Mouse (Mus musculus) heart, embryonic 10.5 days (tissue): Measurements from ENCODE around the gene Dcun1d2. TPM values are rescaled to one million over a fixed set of nuclear protein-coding genes. Genes with fewer than 3 reads are reported as not detected.
A peak's percentile ranks its signal among the peaks of the same experiment; 100 is the strongest.

Source experiments
- DNase-seq: peaks from one replicate; pipeline ENCODE4 v3.0.0-alpha.2; 2017; ENCODE audit warnings: low spot score
- H3K27ac ChIP-seq: fragments of 300-500 bp; sonication (generic); 2 replicates; pipeline ENCODE4 v1.5.1; 2016; ENCODE audit warnings: mild to moderate bottlenecking
- H3K27me3 ChIP-seq: fragments of 300-500 bp; sonication (generic); 2 replicates; pipeline ENCODE4 v1.6.1; 2016; ENCODE audit warnings: mild to moderate bottlenecking; ENCODE audit not compliant: poor library complexity, insufficient read depth, severe bottlenecking
- H3K36me3 ChIP-seq: fragments of 300-500 bp; sonication (generic); 2 replicates; pipeline ENCODE4 v1.6.1; 2016; ENCODE audit warnings: mild to moderate bottlenecking, moderate library complexity
- H3K4me1 ChIP-seq: fragments of 300-500 bp; sonication (generic); 2 replicates; pipeline ENCODE4 v1.6.1; 2016; ENCODE audit warnings: mild to moderate bottlenecking
- H3K4me3 ChIP-seq: fragments of 300-500 bp; sonication (generic); 2 replicates; pipeline ENCODE4 v1.5.1; 2016; ENCODE audit warnings: mild to moderate bottlenecking, moderate library complexity
- H3K9me3 ChIP-seq: fragments of 300-500 bp; sonication (generic); 2 replicates; pipeline ENCODE4 v1.6.1; 2016; ENCODE audit warnings: mild to moderate bottlenecking, moderate library complexity
- WGBS: fragments of 180-500 bp; shearing (Covaris S2); methylation state at CpG from one replicate; pipeline ENCODE4 v1.1.7; 2016; 5-methylcytosine and 5-hydroxymethylcytosine counted together
- polyA plus RNA-seq: library from polyadenylated mRNA; unstranded; fragments of >200 nt; fragmentation: Nextera tagmentation; extraction: Ambion mirVana; gene quantifications from 2 replicates; pipeline ENCODE4 v1.2.1, GENCODE M21; 2016

The Dcun1d2 gene
- polyA plus RNA-seq, 1 experiment from 2014 or later: 23.5 TPM

- no peak overlapping the region for H3K4me3 ChIP-seq
- DNase-seq: no peak
- 90% methylated on average over 9 of the region's 9 CpGs for WGBS
- peaks cover 5% of the 10 kb centered on the region for H3K4me1 ChIP-seq
- no peaks in the 10 kb centered on the region for H3K27me3 ChIP-seq
- H3K27ac ChIP-seq: no peak overlapping the region
- H3K9me3 ChIP-seq: no peaks in the 10 kb centered on the region
- H3K36me3 ChIP-seq: peaks cover 65% of the 10 kb centered on the region
Observed at GRCm38 (mm10) chr8:13293677-13294470, 5.9 kb upstream of the Dcun1d2 start.

GRCm38 (mm10) chr8:13292364-13292763 is 4.4 kb upstream of the Dcun1d2 start:
- peaks cover 54% of the 10 kb centered on the region for H3K36me3 ChIP-seq
- WGBS: 28% methylated on average over 9 of the region's 9 CpGs
- H3K9me3 ChIP-seq: no peaks in the 10 kb centered on the region
- peaks cover 9% of the 10 kb centered on the region for H3K4me1 ChIP-seq
- no peaks in the 10 kb centered on the region for H3K27me3 ChIP-seq
- no peak overlapping the region for H3K27ac ChIP-seq
- peak; percentile 84 for DNase-seq
- no peak overlapping the region for H3K4me3 ChIP-seq

- DNase-seq: no peak
- Histone ChIP-seq H3K4me1 (peaks cover 21% of the 10 kb centered on the region), H3K27me3 (no peaks in the 10 kb centered on the region), H3K9me3 (no peaks in the 10 kb centered on the region), H3K36me3 (peaks cover 17% of the 10 kb centered on the region), H3K27ac (peak overlapping the region; percentile 98), H3K4me3 (peak overlapping the region; percentile 87)
- 5% methylated on average over 6 of the region's 6 CpGs for WGBS
Observed at GRCm38 (mm10) chr8:13288646-13289045, 715 bp upstream of the Dcun1d2 start.

GRCm38 (mm10) chr8:13287304-13287691 is 633 bp downstream of the Dcun1d2 start:
- H3K4me1 ChIP-seq: peaks cover 27% of the 10 kb centered on the region
- H3K27ac ChIP-seq: peak overlapping the region; percentile 98
- peaks cover 7% of the 10 kb centered on the region for H3K36me3 ChIP-seq
- peak; percentile 96 for DNase-seq
- no peaks in the 10 kb centered on the region for H3K9me3 ChIP-seq
- under 1% methylated on average over 34 of the region's 34 CpGs for WGBS
- H3K4me3 ChIP-seq: peak overlapping the region; percentile 87
- no peaks in the 10 kb centered on the region for H3K27me3 ChIP-seq

GRCm38 (mm10) chr8:13283200-13283599 is 4.7 kb downstream of the Dcun1d2 start:
- Histone ChIP-seq H3K9me3 (no peaks in the 10 kb centered on the region), H3K36me3 (peaks cover 9% of the 10 kb centered on the region; the same call in 1 of the 2 replicates), H3K27me3 (no peaks in the 10 kb centered on the region), H3K4me3 (no peak overlapping the region), H3K4me1 (peaks cover 18% of the 10 kb centered on the region), H3K27ac (no peak overlapping the region; the same call in 1 of the 2 replicates)
- DNase-seq: no peak
- WGBS: 71% methylated on average over 1 of the region's 1 CpGs

- no peaks in the 10 kb centered on the region for H3K27me3 ChIP-seq
- no peaks in the 10 kb centered on the region for H3K4me1 ChIP-seq
- peaks cover 40% of the 10 kb centered on the region for H3K36me3 ChIP-seq
- WGBS: 86% methylated on average over 5 of the region's 5 CpGs
- no peak for DNase-seq
- H3K4me3 ChIP-seq: no peak overlapping the region
- H3K9me3 ChIP-seq: no peaks in the 10 kb centered on the region
- H3K27ac ChIP-seq: no peak overlapping the region
Observed at GRCm38 (mm10) chr8:13276941-13277447, 10.9 kb downstream of the Dcun1d2 start.

GRCm38 (mm10) chr8:13272834-13273233 is 15.1 kb downstream of the Dcun1d2 start:
- no peaks in the 10 kb centered on the region for H3K9me3 ChIP-seq
- no peaks in the 10 kb centered on the region for H3K27me3 ChIP-seq
- no peak overlapping the region for H3K4me3 ChIP-seq
- no peaks in the 10 kb centered on the region for H3K4me1 ChIP-seq
- DNase-seq: no peak
- H3K27ac ChIP-seq: no peak overlapping the region
- WGBS: 87% methylated on average over 5 of the region's 5 CpGs
- peaks cover 63% of the 10 kb centered on the region for H3K36me3 ChIP-seq

GRCm38 (mm10) chr8:13267566-13267965 is 20.4 kb downstream of the Dcun1d2 start:
- Histone ChIP-seq H3K9me3 (no peaks in the 10 kb centered on the region), H3K27ac (no peak overlapping the region), H3K27me3 (no peaks in the 10 kb centered on the region), H3K4me1 (no peaks in the 10 kb centered on the region), H3K4me3 (no peak overlapping the region), H3K36me3 (peaks cover 47% of the 10 kb centered on the region)
- WGBS: 80% methylated on average over 2 of the region's 2 CpGs
- DNase-seq: no peak

- Histone ChIP-seq H3K27ac (no peak overlapping the region), H3K9me3 (no peaks in the 10 kb centered on the region), H3K36me3 (peaks cover 40% of the 10 kb centered on the region), H3K27me3 (no peaks in the 10 kb centered on the region), H3K4me1 (no peaks in the 10 kb centered on the region), H3K4me3 (no peak overlapping the region)
- 71% methylated on average over 3 of the region's 3 CpGs for WGBS
- DNase-seq: no peak
Observed at GRCm38 (mm10) chr8:13263376-13263775, 24.6 kb downstream of the Dcun1d2 start.

- Histone ChIP-seq H3K27ac (peak within 1 kb of the TSS; percentile 92), H3K4me3 (peak within 1 kb of the TSS; percentile 56)
- 23% methylated on average over 8 of the region's 8 CpGs for WGBS
Observed at GRCm38 (mm10) chr8:13254019-13254418, 33.9 kb downstream of the Dcun1d2 start, which contains the start of gene Adprhl1. Gene Adprhl1, minus strand, starts transcription at chr8:13254162.

GRCm38 (mm10) chr8:13253413-13253812 is 34.5 kb downstream of the Dcun1d2 start:
- Histone ChIP-seq H3K27me3 (no peaks in the 10 kb centered on the region), H3K4me1 (peaks cover 28% of the 10 kb centered on the region), H3K36me3 (peaks cover 40% of the 10 kb centered on the region), H3K27ac (peak overlapping the region; percentile 92), H3K4me3 (peak overlapping the region; percentile 56), H3K9me3 (no peaks in the 10 kb centered on the region)
- 58% methylated on average over 5 of the region's 5 CpGs for WGBS
- DNase-seq: no peak

More at GRCm38 (mm10) chr8:13254019-13254418, 33.9 kb downstream of the Dcun1d2 start, which contains the start of gene Adprhl1:
- Histone ChIP-seq H3K9me3 (no peaks in the 10 kb centered on the region), H3K36me3 (peaks cover 42% of the 10 kb centered on the region), H3K4me1 (peaks cover 28% of the 10 kb centered on the region), H3K27me3 (no peaks in the 10 kb centered on the region)
- peak; percentile 91 for DNase-seq

GRCm38 (mm10) chr8:13252837-13253236 is 35.1 kb downstream of the Dcun1d2 start:
- peaks cover 41% of the 10 kb centered on the region for H3K36me3 ChIP-seq
- H3K27ac ChIP-seq: peak overlapping the region; percentile 92
- H3K4me1 ChIP-seq: peaks cover 28% of the 10 kb centered on the region
- peak overlapping the region; percentile 56 for H3K4me3 ChIP-seq
- peak; percentile 91 for DNase-seq
- H3K9me3 ChIP-seq: no peaks in the 10 kb centered on the region
- no peaks in the 10 kb centered on the region for H3K27me3 ChIP-seq
- 52% methylated on average over 13 of the region's 13 CpGs for WGBS

GRCm38 (mm10) chr8:13244343-13244880 is 43.5 kb downstream of the Dcun1d2 start:
- DNase-seq: no peak
- H3K36me3 ChIP-seq: peaks cover 73% of the 10 kb centered on the region
- no peak overlapping the region for H3K4me3 ChIP-seq
- WGBS: 75% methylated on average over 11 of the region's 11 CpGs
- H3K9me3 ChIP-seq: no peaks in the 10 kb centered on the region
- peaks cover 47% of the 10 kb centered on the region for H3K4me1 ChIP-seq
- peak overlapping the region; percentile 81 for H3K27ac ChIP-seq
- H3K27me3 ChIP-seq: 0 out of 2 replicates have a peak, but pooled peaks cover 6% of the 10 kb centered on the region
